Comparison of ENCODE assay signal across 10 mouse cellular contexts in genomic region chr4:32601135-32601534, GRCm38 (mm10). TPM values are rescaled to one million over a fixed set of nuclear protein-coding genes. Genes with fewer than 3 reads are reported as not detected.
DNase-seq lines count a peak whose midpoint lies in the region; ATAC-seq and TF ChIP-seq lines count a peak whose summit lies in the region.
"Had no signal": no experiment of that assay in that cellular context is flagged by ENCODE, and none has a peak within 500 bp of the region (broad histone marks: within the 10 kb centered on the region; RNA-seq: fewer than 3 reads in every experiment).

No protein-coding gene starts in this region.

- TF ChIP-seq EP300 in CH12.LX (IDR thresholded peaks at IDR 0.05; ENCODE audit: low read length): no peak

- H3K27me3 ChIP-seq in intestine, embryonic 14.5 days (replicated peaks; ENCODE audit: control insufficient read depth, insufficient read depth, low read length): no peaks in the 10 kb centered on the region
- no peaks in the 10 kb centered on the region for H3K27me3 ChIP-seq in intestine, embryonic 16.5 days (replicated peaks; ENCODE audit: control insufficient read depth, insufficient read depth, low read length)
- H3K27me3 ChIP-seq in CH12.LX (replicated peaks): peaks cover 34% of the 10 kb centered on the region

- H3K36me3 ChIP-seq in intestine, embryonic 14.5 days (ENCODE audit: control insufficient read depth, insufficient read depth, low read length): no peaks in the 10 kb centered on the region
- H3K36me3 ChIP-seq in intestine, embryonic 16.5 days (ENCODE audit: control insufficient read depth, insufficient read depth, low read length): no peaks in the 10 kb centered on the region
- no peaks in the 10 kb centered on the region for H3K36me3 ChIP-seq in CH12.LX (replicated peaks in 1 of 2; ENCODE audit: control insufficient read depth in 1 of 2, insufficient read depth in 1 of 2, low read length in 1 of 2)

- in situ Hi-C loops in CH12.LX (cut with MboI; ENCODE audit: low pct_ligation_motif_present, low pct_unique_long_range_greater_than_20kb, low sequenced_read_pairs): loop anchor here (25.0 kb wide), 1 partner anchor 386 kb away; the partner anchor contains the start of gene Rragd

- H3K27ac ChIP-seq in intestine, embryonic 14.5 days (ENCODE audit: low read depth): no peak overlapping the region
- no peak overlapping the region for H3K27ac ChIP-seq in intestine, embryonic 16.5 days (ENCODE audit: low read length)
- H3K27ac ChIP-seq in CH12.LX (ENCODE audit: insufficient read depth, low read depth): no peak overlapping the region

- WGBS in intestine, embryonic 14.5 days: 21% methylated on average over 12 of the region's 12 CpGs
- 20% methylated on average over 12 of the region's 12 CpGs for WGBS in intestine, embryonic 16.5 days

- dilution Hi-C loops in CH12.LX (cut with MboI; ENCODE audit: extremely low pct_ligation_motif_present, extremely low pct_unique_long_range_greater_than_20kb, low sequenced_read_pairs): no loop called here

- H3K9ac ChIP-seq in intestine, embryonic 14.5 days (ENCODE audit: low read length): no peak overlapping the region
- no peak overlapping the region for H3K9ac ChIP-seq in intestine, embryonic 16.5 days (ENCODE audit: low read depth, low read length)
- no peak overlapping the region for H3K9ac ChIP-seq in CH12.LX (ENCODE audit: insufficient read depth, low read depth)

- no peak for ATAC-seq in intestine, embryonic 14.5 days (replicated peaks; ENCODE audit: low FRiP score, low TSS enrichment, low read depth)
- no peak for ATAC-seq in intestine, embryonic 16.5 days
- ATAC-seq in erythroid progenitor cell, adult 5-6 weeks (replicated peaks; ENCODE audit: low FRiP score, poor library complexity, severe bottlenecking): no peak

- no peak overlapping the region for H3K4me3 ChIP-seq in intestine, embryonic 14.5 days (ENCODE audit: low read depth, low read length)
- H3K4me3 ChIP-seq in intestine, embryonic 16.5 days (ENCODE audit: low read length): no peak overlapping the region
- H3K4me3 ChIP-seq in CH12.LX (replicated peaks in 1 of 3; ENCODE audit: low read depth in 2 of 3, low read length in 2 of 3, poor library complexity in 1 of 3): no peak overlapping the region

- no peak for TF ChIP-seq RAD21 in CH12.LX (IDR thresholded peaks at IDR 0.05; ENCODE audit: low read depth, low read length)

- H3K4me1 ChIP-seq in intestine, embryonic 14.5 days (replicated peaks; ENCODE audit: control insufficient read depth, insufficient read depth, low read length): no peaks in the 10 kb centered on the region
- H3K4me1 ChIP-seq in intestine, embryonic 16.5 days (ENCODE audit: control insufficient read depth, insufficient read depth, low read length): no peaks in the 10 kb centered on the region
- H3K4me1 ChIP-seq in CH12.LX (ENCODE audit: control insufficient read depth in 1 of 2, insufficient read depth in 2 of 2): no peaks in the 10 kb centered on the region

- no peaks in the 10 kb centered on the region for H3K9me3 ChIP-seq in intestine, embryonic 14.5 days (ENCODE audit: control insufficient read depth, low read length)
- H3K9me3 ChIP-seq in intestine, embryonic 16.5 days (ENCODE audit: control insufficient read depth, low read length): no peaks in the 10 kb centered on the region
- no peaks in the 10 kb centered on the region for H3K9me3 ChIP-seq in CH12.LX (replicated peaks; ENCODE audit: low read length)

- H3K4me2 ChIP-seq in intestine, embryonic 14.5 days (ENCODE audit: low read length): no peak overlapping the region
- no peak overlapping the region for H3K4me2 ChIP-seq in intestine, embryonic 16.5 days (ENCODE audit: low read depth, low read length)
- no peak overlapping the region for H3K4me2 ChIP-seq in CH12.LX (ENCODE audit: insufficient read depth, low read depth, poor library complexity, severe bottlenecking)

- no peaks in the 10 kb centered on the region for H3K79me2 ChIP-seq in CH12.LX (replicated peaks; ENCODE audit: control insufficient read depth, extremely low read depth, insufficient read depth, poor library complexity, severe bottlenecking)

- DNase-seq in intestine, embryonic 14.5 days (ENCODE audit: low spot score): peak; percentile 86
- DNase-seq in CH12.LX (ENCODE audit: extremely low read depth): peak; percentile 47
- peak; percentile 60 for DNase-seq in c-Kit-positive CD71-negative TER-119-negative erythroid progenitor cells, embryonic 14.5 days (ENCODE audit: low read depth)
- DNase-seq in kidney, postnatal 4 days: peak; percentile 87 to 88
- peak; percentile 50 for DNase-seq in ovary, postnatal 14 days (ENCODE audit: low spot score)
- no peak for DNase-seq in cerebellum, adult 11 months

- no peak for TF ChIP-seq CTCF in CH12.LX (conservative IDR thresholded peaks at IDR 0.05 in 1 of 2, IDR thresholded peaks at IDR 0.05 in 1 of 2; ENCODE audit: low read depth in 2 of 2, low read length in 2 of 2)

- no peak for TF ChIP-seq POLR2A in CH12.LX (IDR thresholded peaks at IDR 0.05; ENCODE audit: low read depth, low read length)

TF ChIP-seq in CH12.LX, 34 proteins besides CTCF, POLR2A, EP300 and RAD21:
- 0 out of 2 replicates have a peak, but pooled peaks have one; percentile 39 for TF ChIP-seq SIN3A (IDR thresholded peaks at IDR 0.05; ENCODE audit: low read length)
- TF ChIP-seq IRF4 (IDR thresholded peaks at IDR 0.05; ENCODE audit: low read depth, low read length): no peak
- no peak for TF ChIP-seq PAX5 (IDR thresholded peaks at IDR 0.05; ENCODE audit: low read length)
- TF ChIP-seq MEF2A (IDR thresholded peaks at IDR 0.05; ENCODE audit: borderline replicate concordance, low read depth, low read length): no peak
- peak; percentile 17; the same call in 1 of the 2 replicates for TF ChIP-seq USF2 (conservative IDR thresholded peaks at IDR 0.05; ENCODE audit: low read depth, low read length)
- no peak for TF ChIP-seq BHLHE40 (IDR thresholded peaks at IDR 0.05; ENCODE audit: low read depth, low read length)
- TF ChIP-seq GABPA (IDR thresholded peaks at IDR 0.05; ENCODE audit: insufficient replicate concordance, low read depth, low read length): no peak
- TF ChIP-seq E2F4 (IDR thresholded peaks at IDR 0.05; ENCODE audit: insufficient replicate concordance, low read depth, low read length): no peak
- no peak for TF ChIP-seq ZMIZ1 (IDR thresholded peaks at IDR 0.05; ENCODE audit: low read depth, low read length)
- TF ChIP-seq ZC3H11A (IDR thresholded peaks at IDR 0.05; ENCODE audit: low read depth, low read length): no peak
- TF ChIP-seq MXI1 (IDR thresholded peaks at IDR 0.05; ENCODE audit: low read depth, low read length): peak; percentile 51; the same call in 1 of the 2 replicates
- no peak for TF ChIP-seq MAFK (IDR thresholded peaks at IDR 0.05; ENCODE audit: insufficient replicate concordance, low read length)

RNA-seq across cellular contexts. Expression of gene Gja10, which starts 1.4 kb away (rescaled TPM):
- 0.09 TPM in 1 of 2 replicates, not detected in the other for polyA plus RNA-seq in intestine, embryonic 14.5 days (2014; fragmentation: Nextera tagmentation; extraction: Ambion mirVana)
- polyA plus RNA-seq in intestine, embryonic 16.5 days (2015; fragmentation: Nextera tagmentation; extraction: Ambion mirVana): not detected in 2 replicates
- total RNA-seq in CH12.LX (2012; rRNA removed) (not detected in 2 replicates), CH12.LX (2014; rRNA removed) (not detected in 2 replicates)
- polyA plus RNA-seq in CH12.LX (2012; ENCODE audit: insufficient read length, low read depth): 0.13 TPM in 1 of 2 replicates, not detected in the other
- total RNA-seq in erythroid progenitor cell, adult 5-6 weeks (2015; ENCODE audit: low replicate concordance): not detected in 2 replicates
- total RNA-seq in erythroid progenitor cell, adult 5-6 weeks (2017; ENCODE audit: low replicate concordance): not detected in 2 replicates
- polyA plus RNA-seq: liver, embryonic 16.5 days; stomach, embryonic 16.5 days had no signal

RNA-seq across cellular contexts. Expression of gene Casp8ap2, which starts 14.1 kb away (rescaled TPM):
- polyA plus RNA-seq in intestine, embryonic 14.5 days (2014; fragmentation: Nextera tagmentation; extraction: Ambion mirVana): 49.4 and 49.5 TPM in 2 replicates
- 30.9 and 37.3 TPM in 2 replicates for polyA plus RNA-seq in intestine, embryonic 16.5 days (2015; fragmentation: Nextera tagmentation; extraction: Ambion mirVana)
- total RNA-seq in CH12.LX (2012; rRNA removed) (26.3 and 34.1 TPM in 2 replicates), CH12.LX (2014; rRNA removed) (43.4 and 58.6 TPM in 2 replicates)
- 27.2 and 30.6 TPM in 2 replicates for polyA plus RNA-seq in CH12.LX (2012; ENCODE audit: insufficient read length, low read depth)
- 50.3 and 51.9 TPM in 2 replicates for total RNA-seq in erythroid progenitor cell, adult 5-6 weeks (2015; ENCODE audit: low replicate concordance)
- total RNA-seq in erythroid progenitor cell, adult 5-6 weeks (2017; ENCODE audit: low replicate concordance): 34.3 and 62.1 TPM in 2 replicates

RNA-seq across cellular contexts. Expression of gene Mdn1, which starts 55.8 kb away (rescaled TPM):
- 19.4 and 23.4 TPM in 2 replicates for polyA plus RNA-seq in intestine, embryonic 14.5 days (2014; fragmentation: Nextera tagmentation; extraction: Ambion mirVana)
- polyA plus RNA-seq in intestine, embryonic 16.5 days (2015; fragmentation: Nextera tagmentation; extraction: Ambion mirVana): 8.1 and 8.3 TPM in 2 replicates
- total RNA-seq in CH12.LX (2012; rRNA removed): 53.5 and 69.4 TPM in 2 replicates
- 26.0 and 31.1 TPM in 2 replicates for total RNA-seq in CH12.LX (2014; rRNA removed)
- polyA plus RNA-seq in CH12.LX (2012; ENCODE audit: insufficient read length, low read depth): 76.7 and 89.5 TPM in 2 replicates
- 10.8 and 15.5 TPM in 2 replicates for total RNA-seq in erythroid progenitor cell, adult 5-6 weeks (2015; ENCODE audit: low replicate concordance)
- 3.2 and 6.5 TPM in 2 replicates for total RNA-seq in erythroid progenitor cell, adult 5-6 weeks (2017; ENCODE audit: low replicate concordance)
